Mouse (Mus musculus): ENCODE results near the gene Cdh23. TPM values are rescaled to one million over a fixed set of nuclear protein-coding genes. Genes with fewer than 3 reads are reported as not detected.

The Cdh23 gene
- polyA plus RNA-seq, 1 experiment from 2014 or later = 0.25 TPM

DNA sequence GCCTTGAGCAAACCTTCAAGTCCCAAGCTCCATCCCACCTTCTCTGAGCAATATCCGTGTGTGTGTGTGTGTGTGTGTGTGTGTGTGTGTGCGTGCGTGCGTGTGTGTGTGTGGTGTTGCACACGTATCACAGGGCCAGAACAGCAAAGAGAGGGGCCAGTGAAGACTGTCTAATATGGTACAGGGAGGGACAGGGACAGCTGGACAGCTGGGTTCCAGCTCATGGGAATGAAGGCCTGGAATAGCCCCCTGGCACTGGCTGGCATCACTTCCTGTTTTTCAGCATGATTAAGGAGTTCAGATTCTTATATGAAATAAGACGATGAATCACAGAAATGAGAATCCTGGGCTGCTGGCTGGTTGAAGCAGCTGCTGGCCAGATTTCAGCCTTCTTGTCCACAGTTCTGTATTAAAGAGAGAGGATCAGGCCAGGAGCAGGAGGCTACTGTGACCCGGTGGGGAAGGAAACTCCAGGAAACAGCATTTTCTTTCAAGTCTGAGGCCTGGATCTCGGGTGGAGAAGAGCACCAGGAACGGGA lies 316.8 kb downstream of the Cdh23 start:
- no peaks in the 10 kb centered on the region for H3K4me1 ChIP-seq (replicated peaks)
- no peak overlapping the region for H3K4me2 ChIP-seq
- no peaks in the 10 kb centered on the region for H3K9me3 ChIP-seq (replicated peaks)
- 65% methylated on average over 9 of the region's 9 CpGs for WGBS (ENCODE audit: insufficient replicate concordance)
- no peak for ATAC-seq (ENCODE audit: insufficient read depth)
- H3K4me3 ChIP-seq (replicated peaks) = no peak overlapping the region
- no peaks in the 10 kb centered on the region for H3K36me3 ChIP-seq (replicated peaks)
- no peak overlapping the region for H3K27ac ChIP-seq (replicated peaks)
- H3K27me3 ChIP-seq = no peaks in the 10 kb centered on the region
- H3K9ac ChIP-seq = no peak overlapping the region

GRCm38 (mm10) chr10:60376704-60377103 lies 319.6 kb downstream of the Cdh23 start:
- 59% methylated on average over 16 of the region's 16 CpGs for WGBS (ENCODE audit: insufficient replicate concordance)
- ATAC-seq (ENCODE audit: insufficient read depth) = no peak
- H3K36me3 ChIP-seq (replicated peaks) = no peaks in the 10 kb centered on the region
- no peak overlapping the region for H3K27ac ChIP-seq (replicated peaks)
- H3K9me3 ChIP-seq (replicated peaks) = no peaks in the 10 kb centered on the region
- peaks cover 11% of the 10 kb centered on the region; the same call in 1 of the 2 replicates for H3K4me1 ChIP-seq (replicated peaks)
- H3K4me2 ChIP-seq = no peak overlapping the region
- no peaks in the 10 kb centered on the region for H3K27me3 ChIP-seq
- H3K4me3 ChIP-seq (replicated peaks) = no peak overlapping the region
- no peak overlapping the region for H3K9ac ChIP-seq

- Histone ChIP-seq H3K36me3 (replicated peaks) (peaks cover 4% of the 10 kb centered on the region; the same call in 1 of the 2 replicates), H3K9ac (no peak overlapping the region), H3K4me1 (replicated peaks) (peaks cover 26% of the 10 kb centered on the region), H3K4me3 (replicated peaks) (no peak overlapping the region), H3K27ac (replicated peaks) (no peak overlapping the region), H3K27me3 (no peaks in the 10 kb centered on the region), H3K9me3 (replicated peaks) (no peaks in the 10 kb centered on the region), H3K4me2 (no peak overlapping the region)
- ATAC-seq (ENCODE audit: insufficient read depth) = no peak; the same call in 1 of the 2 replicates
- 29% methylated on average over 8 of the region's 8 CpGs for WGBS (ENCODE audit: insufficient replicate concordance)
These were observed 322.2 kb downstream of the Cdh23 start for GRCm38 (mm10) chr10:60373937-60374578.

GRCm38 (mm10) chr10:60373543-60373936 lies 322.8 kb downstream of the Cdh23 start:
- Histone ChIP-seq H3K27ac (replicated peaks) (no peak overlapping the region), H3K4me2 (no peak overlapping the region), H3K4me1 (replicated peaks) (peaks cover 26% of the 10 kb centered on the region), H3K9me3 (replicated peaks) (no peaks in the 10 kb centered on the region), H3K9ac (no peak overlapping the region), H3K27me3 (no peaks in the 10 kb centered on the region), H3K4me3 (replicated peaks) (no peak overlapping the region), H3K36me3 (replicated peaks) (peaks cover 9% of the 10 kb centered on the region; the same call in 1 of the 2 replicates)
- WGBS (ENCODE audit: insufficient replicate concordance) = 30% methylated on average over 6 of the region's 6 CpGs
- ATAC-seq (ENCODE audit: insufficient read depth) = no peak

DNA sequence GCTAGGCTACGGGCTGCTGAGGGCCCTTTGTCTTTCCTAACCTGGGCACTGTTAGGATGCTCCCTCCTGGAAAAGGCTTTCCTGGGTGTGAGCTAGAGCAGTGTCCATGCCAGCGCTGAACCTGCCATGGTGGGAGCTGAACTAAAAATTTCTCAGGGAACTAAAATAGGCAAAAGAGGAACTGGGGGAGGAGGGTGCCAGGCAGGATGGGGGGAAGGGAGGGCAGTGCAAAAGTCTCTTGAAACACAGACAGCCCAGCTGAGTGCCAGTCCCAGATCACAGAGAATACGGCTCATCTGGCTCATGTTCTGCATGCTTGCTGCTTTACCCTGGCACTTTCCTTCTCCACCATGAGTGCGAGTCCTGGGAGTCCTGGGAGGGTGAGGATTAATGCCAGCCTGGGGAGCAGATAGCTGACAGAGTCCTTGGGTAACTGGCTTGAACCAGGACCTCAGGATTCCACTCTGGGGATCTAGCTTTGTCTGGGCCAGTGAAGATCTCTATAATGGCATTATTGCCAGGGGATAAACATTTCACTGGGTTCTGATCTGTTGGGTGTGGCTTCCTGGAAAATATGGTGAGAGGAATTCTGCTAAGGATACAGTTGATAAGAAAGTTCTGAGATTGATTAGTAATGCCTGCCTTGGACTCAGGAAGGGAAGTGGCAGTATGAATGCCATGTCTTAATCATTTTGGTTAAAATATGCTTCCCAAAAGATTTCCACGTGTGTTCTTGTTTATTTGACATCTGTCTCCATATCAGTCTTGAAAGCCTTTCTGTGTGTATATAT lies 324.5 kb downstream of the Cdh23 start:
- H3K27ac ChIP-seq (replicated peaks) = peak overlapping the region; percentile 46
- 23% methylated on average over 5 of the region's 5 CpGs for WGBS (ENCODE audit: insufficient replicate concordance)
- no peak overlapping the region for H3K9ac ChIP-seq

DNA sequence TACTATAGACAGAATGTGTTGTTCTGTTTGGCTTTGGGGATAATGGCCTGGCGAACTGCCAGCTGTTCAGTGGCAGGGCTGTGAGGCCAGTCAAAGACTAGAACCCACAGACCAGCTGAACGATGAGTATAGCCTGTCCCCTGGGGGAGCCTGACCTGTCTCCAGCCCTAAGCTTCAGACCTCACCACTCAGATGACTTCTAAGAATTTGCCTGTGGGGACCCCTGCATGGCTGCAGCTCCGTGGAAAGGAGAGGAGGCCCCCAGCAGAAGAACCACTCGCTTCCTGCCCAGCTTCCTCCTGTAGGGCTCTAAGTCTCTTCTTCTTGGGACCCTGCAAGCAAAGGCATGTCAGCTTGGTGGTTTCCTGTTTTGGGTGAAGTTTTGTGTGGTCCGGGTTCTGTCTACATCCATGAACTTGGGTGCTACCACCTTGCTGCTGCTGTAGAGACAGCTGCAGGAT lies 325.7 kb downstream of the Cdh23 start:
- Histone ChIP-seq H3K4me2 (no peak overlapping the region), H3K9me3 (replicated peaks) (no peaks in the 10 kb centered on the region), H3K27me3 (no peaks in the 10 kb centered on the region), H3K27ac (replicated peaks) (peak overlapping the region; percentile 46; the same call in 1 of the 2 replicates), H3K9ac (no peak overlapping the region), H3K4me1 (replicated peaks) (peaks cover 29% of the 10 kb centered on the region), H3K36me3 (replicated peaks) (peaks cover 14% of the 10 kb centered on the region), H3K4me3 (replicated peaks) (no peak overlapping the region)
- ATAC-seq (ENCODE audit: insufficient read depth) = no peak
- WGBS (ENCODE audit: insufficient replicate concordance) = 29% methylated on average over 5 of the region's 5 CpGs

More for the DNA sequence above, 324.5 kb downstream of the Cdh23 start:
- ATAC-seq (ENCODE audit: insufficient read depth) = no peak
- H3K9me3 ChIP-seq (replicated peaks) = no peaks in the 10 kb centered on the region
- H3K4me1 ChIP-seq (replicated peaks) = peaks cover 27% of the 10 kb centered on the region
- H3K36me3 ChIP-seq (replicated peaks) = peaks cover 9% of the 10 kb centered on the region; the same call in 1 of the 2 replicates
- no peak overlapping the region for H3K4me3 ChIP-seq (replicated peaks)
- peak overlapping the region; percentile 29 for H3K4me2 ChIP-seq
- no peaks in the 10 kb centered on the region for H3K27me3 ChIP-seq

GRCm38 (mm10) chr10:60370098-60370497 lies 326.2 kb downstream of the Cdh23 start:
- H3K9ac ChIP-seq = no peak overlapping the region
- WGBS (ENCODE audit: insufficient replicate concordance) = 59% methylated on average over 2 of the region's 2 CpGs
- H3K4me1 ChIP-seq (replicated peaks) = peaks cover 29% of the 10 kb centered on the region
- no peaks in the 10 kb centered on the region for H3K9me3 ChIP-seq (replicated peaks)
- no peak overlapping the region for H3K4me3 ChIP-seq (replicated peaks)
- no peak overlapping the region for H3K4me2 ChIP-seq
- peaks cover 14% of the 10 kb centered on the region for H3K36me3 ChIP-seq (replicated peaks)
- H3K27ac ChIP-seq (replicated peaks) = no peak overlapping the region
- no peaks in the 10 kb centered on the region for H3K27me3 ChIP-seq
- ATAC-seq (ENCODE audit: insufficient read depth) = no peak

DNA sequence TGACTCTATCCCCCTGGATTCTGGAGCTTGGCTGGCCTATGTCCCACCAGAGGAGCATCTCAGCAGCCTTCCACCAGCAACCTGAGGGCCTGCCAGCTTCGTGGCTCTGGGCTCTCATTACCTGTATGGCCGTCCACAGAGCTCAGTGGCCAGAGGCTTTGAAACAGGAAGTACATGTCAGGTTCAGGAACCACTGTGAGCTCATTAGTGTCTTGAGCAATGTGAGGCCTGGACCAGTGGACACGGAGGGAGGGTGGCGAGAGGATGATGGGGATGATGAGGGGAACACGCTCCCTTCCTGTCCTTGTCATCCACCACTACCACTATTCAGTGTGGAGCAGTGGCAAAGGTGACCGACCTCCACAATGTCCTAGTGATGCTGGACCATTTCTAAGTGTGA lies 326.9 kb downstream of the Cdh23 start:
- no peak for ATAC-seq (ENCODE audit: insufficient read depth)
- Histone ChIP-seq H3K9ac (no peak overlapping the region), H3K4me2 (no peak overlapping the region), H3K27me3 (no peaks in the 10 kb centered on the region), H3K36me3 (replicated peaks) (peaks cover 14% of the 10 kb centered on the region), H3K4me1 (replicated peaks) (peaks cover 32% of the 10 kb centered on the region), H3K27ac (replicated peaks) (no peak overlapping the region), H3K4me3 (replicated peaks) (no peak overlapping the region), H3K9me3 (replicated peaks) (no peaks in the 10 kb centered on the region)
- WGBS (ENCODE audit: insufficient replicate concordance) = 46% methylated on average over 6 of the region's 6 CpGs

- ATAC-seq (ENCODE audit: insufficient read depth) = no peak
- Histone ChIP-seq H3K4me1 (replicated peaks) (peaks cover 24% of the 10 kb centered on the region), H3K36me3 (replicated peaks) (peaks cover 14% of the 10 kb centered on the region), H3K9me3 (replicated peaks) (no peaks in the 10 kb centered on the region), H3K9ac (no peak overlapping the region), H3K27ac (replicated peaks) (no peak overlapping the region; the same call in 1 of the 2 replicates), H3K4me3 (replicated peaks) (no peak overlapping the region), H3K4me2 (no peak overlapping the region), H3K27me3 (no peaks in the 10 kb centered on the region)
- WGBS (ENCODE audit: insufficient replicate concordance) = 17% methylated on average over 4 of the region's 4 CpGs
These were observed 328.4 kb downstream of the Cdh23 start for GRCm38 (mm10) chr10:60367904-60368303.

DNA sequence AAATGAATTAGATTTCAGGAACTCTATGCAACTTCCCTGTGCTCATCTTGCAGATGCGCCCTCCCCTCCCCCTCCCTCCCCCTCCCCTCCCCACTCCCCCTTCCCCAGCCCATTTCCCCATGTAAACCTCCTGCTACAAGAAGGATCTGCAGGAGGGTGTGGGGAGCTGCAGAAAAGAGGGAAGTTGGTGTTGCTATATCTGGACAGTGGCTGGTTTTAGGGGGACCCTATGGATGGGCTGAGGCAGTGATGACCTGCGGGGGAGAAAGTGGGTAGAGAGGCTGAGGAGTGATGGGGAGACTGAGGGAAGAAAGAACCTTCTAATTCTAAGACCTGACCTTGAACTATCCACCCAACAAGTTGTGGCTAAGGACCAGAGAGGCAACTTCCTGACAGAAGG lies 329.1 kb downstream of the Cdh23 start:
- H3K27me3 ChIP-seq = no peaks in the 10 kb centered on the region
- 22% methylated on average over 2 of the region's 2 CpGs for WGBS (ENCODE audit: insufficient replicate concordance)
- ATAC-seq (ENCODE audit: insufficient read depth) = 0 out of 2 replicates have a peak, but pooled peaks have one; percentile 5
- no peak overlapping the region for H3K4me2 ChIP-seq
- H3K27ac ChIP-seq (replicated peaks) = no peak overlapping the region; the same call in 1 of the 2 replicates
- peaks cover 24% of the 10 kb centered on the region for H3K4me1 ChIP-seq (replicated peaks)
- no peak overlapping the region for H3K9ac ChIP-seq
- peaks cover 14% of the 10 kb centered on the region for H3K36me3 ChIP-seq (replicated peaks)
- H3K4me3 ChIP-seq (replicated peaks) = no peak overlapping the region
- H3K9me3 ChIP-seq (replicated peaks) = no peaks in the 10 kb centered on the region

DNA sequence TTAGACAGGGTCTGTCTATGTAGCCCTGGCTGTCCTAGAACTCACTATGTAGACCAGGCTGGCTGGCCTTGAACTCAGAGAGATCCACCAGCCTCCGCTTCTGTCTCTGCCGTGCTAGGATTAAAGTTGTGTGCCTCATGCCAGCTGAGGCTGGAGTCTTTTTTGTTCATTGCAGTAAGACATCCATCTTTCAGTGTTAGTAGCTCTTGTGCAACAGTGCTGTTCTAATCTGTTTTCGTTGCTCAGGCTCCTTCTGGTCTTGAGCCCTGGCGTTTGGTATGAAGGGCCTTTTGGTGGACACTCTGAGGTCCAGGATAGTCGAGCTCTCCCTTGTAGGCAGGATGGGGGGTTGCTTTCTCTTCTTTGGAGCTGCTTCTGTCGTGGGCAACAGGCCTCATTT lies 332.9 kb downstream of the Cdh23 start:
- WGBS (ENCODE audit: insufficient replicate concordance) = 59% methylated on average over 6 of the region's 6 CpGs

More for the DNA sequence above, 332.9 kb downstream of the Cdh23 start:
- no peaks in the 10 kb centered on the region for H3K27me3 ChIP-seq
- H3K4me2 ChIP-seq = no peak overlapping the region
- H3K36me3 ChIP-seq (replicated peaks) = peaks cover 22% of the 10 kb centered on the region
- peaks cover 10% of the 10 kb centered on the region; the same call in 1 of the 2 replicates for H3K4me1 ChIP-seq (replicated peaks)
- H3K27ac ChIP-seq (replicated peaks) = no peak overlapping the region
- H3K9ac ChIP-seq = no peak overlapping the region
- H3K4me3 ChIP-seq (replicated peaks) = no peak overlapping the region
- no peak for ATAC-seq (ENCODE audit: insufficient read depth)
- no peaks in the 10 kb centered on the region for H3K9me3 ChIP-seq (replicated peaks)

All from liver, embryonic 15.5 days (tissue).